Mouse (Mus musculus) stomach, postnatal 0 days (tissue): ENCODE measurements around the gene Vps53. TPM values are rescaled to one million over a fixed set of nuclear protein-coding genes. Genes with fewer than 3 reads are reported as not detected.

Experiments
- ATAC-seq: fragments of 200-750 bp; cut with Nextera tagmentation; 2 replicates; pipeline ENCODE4 v1.8.0; 2017; ENCODE audit not compliant: low FRiP score, low TSS enrichment
- DNase-seq: peaks from one replicate; pipeline ENCODE4 v3.0.0-alpha.2; 2016; ENCODE audit warnings: low spot score
- H3K27ac ChIP-seq: fragments of 300-500 bp; sonication (generic); replicated peaks from 2 replicates; pipeline ENCODE4 v1.5.1; 2014; ENCODE audit warnings: mild to moderate bottlenecking, control low read depth
- H3K27me3 ChIP-seq: fragments of 300-500 bp; sonication (generic); 2 replicates; pipeline ENCODE4 v1.6.1; 2014; ENCODE audit warnings: low read length; ENCODE audit not compliant: control insufficient read depth, insufficient read depth
- H3K36me3 ChIP-seq: fragments of 300-500 bp; sonication (generic); 2 replicates; pipeline ENCODE4 v1.6.1; 2014; ENCODE audit warnings: low read length, mixed read lengths; ENCODE audit not compliant: control insufficient read depth, insufficient read depth
- H3K4me1 ChIP-seq: fragments of 300-500 bp; sonication (generic); replicated peaks from 2 replicates; pipeline ENCODE4 v1.6.1; 2014; ENCODE audit warnings: antibody characterized with exemption; ENCODE audit not compliant: control insufficient read depth, insufficient read depth
- H3K4me2 ChIP-seq: fragments of 300-500 bp; sonication (generic); replicated peaks from 2 replicates; pipeline ENCODE4 v1.6.1; 2014; ENCODE audit warnings: low read depth, mild to moderate bottlenecking, control low read depth, moderate library complexity
- H3K4me3 ChIP-seq: fragments of 300-500 bp; sonication (generic); 2 replicates; pipeline ENCODE4 v1.5.1; 2014; ENCODE audit warnings: low read depth, low read length, control low read depth
- H3K9ac ChIP-seq: fragments of 300-500 bp; sonication (generic); 2 replicates; pipeline ENCODE4 v1.6.1; 2014; ENCODE audit warnings: mild to moderate bottlenecking, low read length, control low read depth, mixed read lengths
- H3K9me3 ChIP-seq: fragments of 300-500 bp; sonication (generic); 2 replicates; pipeline ENCODE4 v1.6.1; 2016; ENCODE audit warnings: low read length; ENCODE audit not compliant: control insufficient read depth
- CTCF ChIP-seq: IDR thresholded peaks from 2 replicates; pipeline ENCODE4 v1.5.1; 2016; ENCODE audit warnings: antibody characterized with exemption, low read depth, mild to moderate bottlenecking, moderate library complexity
- EP300 ChIP-seq: optimal IDR thresholded peaks from 2 replicates; pipeline ENCODE3; 2016; ENCODE audit warnings: antibody characterized with exemption
- WGBS: fragments of 180-500 bp; shearing (Covaris S2); extraction: QIAGEN DNeasy Blood & Tissue Kit; methylation state at CpG from one replicate; pipeline ENCODE4 v1.1.7; 2014; 5-methylcytosine and 5-hydroxymethylcytosine counted together
- polyA plus RNA-seq: library from polyadenylated mRNA; unstranded; fragments of >200 nt; fragmentation: Nextera tagmentation; extraction: Ambion mirVana; gene quantifications from 2 replicates; pipeline ENCODE4 v1.2.1, GENCODE M21; 2015

Gene Vps53
- polyA plus RNA-seq, 1 experiment from 2014 or later = 42.9 TPM

- TF ChIP-seq CTCF (no peak), EP300 (peak; percentile 88)
- Histone ChIP-seq H3K4me3 (no peak overlapping the region), H3K9ac (no peak overlapping the region), H3K27me3 (no peaks in the 10 kb centered on the region), H3K4me1 (no peaks in the 10 kb centered on the region; the same call in 1 of the 2 replicates), H3K27ac (peak overlapping the region; percentile 63), H3K4me2 (no peak overlapping the region), H3K36me3 (peaks cover 5% of the 10 kb centered on the region; the same call in 1 of the 2 replicates), H3K9me3 (no peaks in the 10 kb centered on the region)
- ATAC-seq (peak; percentile 59; the same call in 1 of the 2 replicates), DNase-seq (no peak)
- 28% methylated on average over 4 of the region's 4 CpGs for WGBS
Observed at GRCm38 (mm10) chr11:76099193-76099975, 80.1 kb downstream of the Vps53 start.

GRCm38 (mm10) chr11:76093610-76094009, 85.8 kb downstream of the Vps53 start:
- DNase-seq = no peak
- no peak overlapping the region for H3K27ac ChIP-seq
- H3K9ac ChIP-seq = no peak overlapping the region
- H3K4me3 ChIP-seq = no peak overlapping the region
- no peak for ATAC-seq
- peak; percentile 64 for TF ChIP-seq CTCF
- no peak for TF ChIP-seq EP300
- H3K36me3 ChIP-seq = peaks cover 5% of the 10 kb centered on the region
- no peaks in the 10 kb centered on the region for H3K4me1 ChIP-seq
- WGBS = 85% methylated on average over 8 of the region's 8 CpGs
- H3K4me2 ChIP-seq = no peak overlapping the region
- no peaks in the 10 kb centered on the region for H3K9me3 ChIP-seq
- no peaks in the 10 kb centered on the region for H3K27me3 ChIP-seq

DNA sequence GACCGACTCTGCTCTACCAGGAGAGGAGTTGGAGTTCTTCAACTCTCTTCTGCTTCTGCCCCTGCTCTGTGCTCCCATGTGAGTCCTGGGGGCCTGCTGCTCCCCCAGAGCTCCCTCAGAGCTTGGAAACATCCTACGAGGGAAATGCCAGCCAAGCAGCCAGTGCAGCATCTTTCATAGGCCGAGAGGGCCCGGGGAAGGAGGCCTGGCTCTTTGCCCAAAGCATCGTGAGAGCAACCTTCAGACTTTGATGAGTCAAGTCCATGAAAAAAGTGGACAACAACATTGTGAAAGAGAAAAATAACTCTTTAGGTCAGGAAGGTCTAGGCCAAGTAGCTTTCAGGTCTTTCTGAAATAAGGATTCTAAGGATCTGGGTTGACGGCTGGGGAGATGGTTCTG, 89.7 kb downstream of the Vps53 start:
- Histone ChIP-seq H3K36me3 (peaks cover 8% of the 10 kb centered on the region), H3K4me1 (no peaks in the 10 kb centered on the region), H3K4me2 (no peak overlapping the region), H3K27me3 (no peaks in the 10 kb centered on the region), H3K9me3 (no peaks in the 10 kb centered on the region), H3K4me3 (no peak overlapping the region), H3K27ac (no peak overlapping the region), H3K9ac (no peak overlapping the region)
- no peak for TF ChIP-seq CTCF
- TF ChIP-seq EP300 = no peak
- ATAC-seq = no peak
- no peak for DNase-seq
- 71% methylated on average over 6 of the region's 6 CpGs for WGBS

GRCm38 (mm10) chr11:76088506-76088905, 90.9 kb downstream of the Vps53 start:
- Histone ChIP-seq H3K4me1 (no peaks in the 10 kb centered on the region), H3K36me3 (peaks cover 8% of the 10 kb centered on the region), H3K27ac (no peak overlapping the region), H3K27me3 (no peaks in the 10 kb centered on the region), H3K4me3 (no peak overlapping the region), H3K9me3 (no peaks in the 10 kb centered on the region), H3K9ac (no peak overlapping the region), H3K4me2 (no peak overlapping the region)
- WGBS = 80% methylated on average over 4 of the region's 4 CpGs
- no peak for DNase-seq
- no peak for ATAC-seq
- no peak for TF ChIP-seq EP300
- no peak for TF ChIP-seq CTCF

- no peak overlapping the region for H3K27ac ChIP-seq
- H3K4me3 ChIP-seq = no peak overlapping the region
- no peaks in the 10 kb centered on the region for H3K9me3 ChIP-seq
- H3K9ac ChIP-seq = no peak overlapping the region
- TF ChIP-seq EP300 (no peak), CTCF (peak; percentile 83)
- H3K27me3 ChIP-seq = no peaks in the 10 kb centered on the region
- H3K4me2 ChIP-seq = no peak overlapping the region
- 83% methylated on average over 5 of the region's 5 CpGs for WGBS
- H3K4me1 ChIP-seq = no peaks in the 10 kb centered on the region
- peak; percentile 58 for DNase-seq
- ATAC-seq = no peak
- peaks cover 4% of the 10 kb centered on the region; the same call in 1 of the 2 replicates for H3K36me3 ChIP-seq
Observed at GRCm38 (mm10) chr11:76085898-76086591, 93.4 kb downstream of the Vps53 start.

DNA sequence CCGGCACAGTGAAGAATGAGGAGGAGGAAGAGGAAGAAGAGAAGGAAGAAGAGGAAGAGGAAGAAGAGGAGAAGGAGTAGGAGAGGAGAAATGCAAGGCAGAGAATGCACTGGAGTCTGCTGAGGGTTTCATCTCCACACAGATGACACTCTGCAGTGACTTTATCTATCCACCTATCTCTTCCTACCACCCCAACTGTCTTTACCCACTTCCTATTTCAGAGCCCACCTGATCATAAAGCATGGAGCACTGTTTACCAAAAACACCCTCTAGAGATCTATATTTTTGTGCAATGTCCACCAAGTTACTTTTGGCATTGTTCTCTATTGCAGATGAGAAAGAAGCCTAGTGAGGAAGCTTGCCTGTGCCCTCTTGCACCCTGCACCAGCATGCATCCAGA, 94.5 kb downstream of the Vps53 start:
- no peak overlapping the region for H3K27ac ChIP-seq

More for the DNA sequence above, 94.5 kb downstream of the Vps53 start:
- ATAC-seq = no peak
- no peak for DNase-seq
- Histone ChIP-seq H3K36me3 (peaks cover 3% of the 10 kb centered on the region; the same call in 1 of the 2 replicates), H3K9ac (no peak overlapping the region), H3K4me2 (no peak overlapping the region), H3K27me3 (no peaks in the 10 kb centered on the region), H3K4me1 (no peaks in the 10 kb centered on the region), H3K9me3 (no peaks in the 10 kb centered on the region), H3K4me3 (no peak overlapping the region)
- TF ChIP-seq EP300 (no peak), CTCF (no peak)
- WGBS = 86% methylated on average over 1 of the region's 1 CpGs
